Mouse (Mus musculus) erythroid progenitor cell, adult 5-6 weeks (primary cell): Measurements from ENCODE around the gene AU040320. TPM values are rescaled to one million over a fixed set of nuclear protein-coding genes. Genes with fewer than 3 reads are reported as not detected.
A peak's percentile ranks its signal among the peaks of the same experiment; 100 is the strongest.

ENCODE experiments used
- ATAC-seq: replicated peaks from 2 replicates; pipeline ENCODE4 v1.8.0; 2016; ENCODE audit warnings: moderate number of reproducible peaks, mild to moderate bottlenecking, moderate TSS enrichment, inconsistent platforms; ENCODE audit not compliant: poor library complexity, low FRiP score, severe bottlenecking
- total RNA-seq, 2 experiments: library from RNA; stranded (forward) in 1 of 2; stranded (reverse) in 1 of 2; fragments of 150-400 nt in 1 of 2; fragments of 186-747, 209-891 nt in 1 of 2; gene quantifications; 2 replicates each; pipeline versions ENCODE4 v1.2.3 to v1.2.4; 2015 to 2017; ENCODE audit warnings: low replicate concordance in 2 of 2

AU040320 gene
- total RNA-seq (2015; ENCODE audit: low replicate concordance) (11.3 and 24.5 TPM in 2 replicates), total RNA-seq (2017; ENCODE audit: low replicate concordance) (3.8 and 8.0 TPM in 2 replicates)

DNA sequence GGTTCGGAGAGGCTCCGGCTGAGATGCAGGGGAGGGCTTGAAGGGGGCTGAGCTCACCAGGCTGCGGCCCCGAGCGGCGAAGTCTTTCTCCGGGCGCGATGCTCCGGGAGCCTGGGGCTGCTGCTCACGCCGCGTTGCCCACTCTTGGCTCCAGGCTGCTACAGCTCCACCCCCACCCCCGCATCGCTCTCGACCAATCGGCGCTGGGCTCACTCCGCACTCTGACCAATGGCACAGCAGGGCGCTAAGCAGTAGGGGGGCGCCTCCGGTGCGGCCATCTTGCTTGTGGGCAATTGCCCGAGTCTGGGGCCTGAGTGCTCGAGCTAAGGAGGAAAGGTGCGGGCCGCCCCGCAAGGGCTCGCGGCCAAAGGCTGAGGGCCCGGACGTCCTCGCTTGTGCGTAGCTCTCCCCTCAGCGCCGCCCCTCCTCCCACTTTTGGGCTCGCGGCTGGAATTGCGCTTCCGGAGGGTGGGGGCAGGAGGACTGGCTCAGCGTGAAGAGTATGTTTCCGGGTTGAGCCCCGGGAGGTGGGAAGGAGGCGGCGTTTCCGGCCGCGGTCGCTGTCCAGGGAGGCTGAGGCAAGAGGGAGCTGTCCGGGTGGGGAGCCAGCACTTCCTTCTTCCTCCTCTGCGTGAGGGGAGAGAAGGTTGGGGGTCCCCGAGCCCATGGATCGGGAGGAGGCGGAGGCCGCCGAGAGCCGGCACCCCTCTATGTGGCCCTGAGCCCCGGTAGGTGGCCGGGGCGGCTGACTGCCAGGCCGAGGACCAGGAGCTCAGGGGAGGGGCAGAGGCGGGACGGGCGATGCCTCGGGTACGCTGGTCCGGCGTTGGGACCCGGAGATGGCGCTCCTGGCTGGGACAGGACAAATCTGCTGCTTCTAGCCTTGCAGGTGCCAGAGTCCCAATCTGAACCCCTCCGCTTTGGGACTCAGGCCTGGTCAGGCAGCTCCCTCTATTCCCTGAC is at the start of gene AU040320, which contains the start of gene Ncdn:
Gene AU040320 (plus strand): TSS at position 277 of the 963 bp plus-strand sequence.
Gene Ncdn (minus strand): TSS at position 171 of the 963 bp plus-strand sequence.
- ATAC-seq, result peak; percentile 96

DNA sequence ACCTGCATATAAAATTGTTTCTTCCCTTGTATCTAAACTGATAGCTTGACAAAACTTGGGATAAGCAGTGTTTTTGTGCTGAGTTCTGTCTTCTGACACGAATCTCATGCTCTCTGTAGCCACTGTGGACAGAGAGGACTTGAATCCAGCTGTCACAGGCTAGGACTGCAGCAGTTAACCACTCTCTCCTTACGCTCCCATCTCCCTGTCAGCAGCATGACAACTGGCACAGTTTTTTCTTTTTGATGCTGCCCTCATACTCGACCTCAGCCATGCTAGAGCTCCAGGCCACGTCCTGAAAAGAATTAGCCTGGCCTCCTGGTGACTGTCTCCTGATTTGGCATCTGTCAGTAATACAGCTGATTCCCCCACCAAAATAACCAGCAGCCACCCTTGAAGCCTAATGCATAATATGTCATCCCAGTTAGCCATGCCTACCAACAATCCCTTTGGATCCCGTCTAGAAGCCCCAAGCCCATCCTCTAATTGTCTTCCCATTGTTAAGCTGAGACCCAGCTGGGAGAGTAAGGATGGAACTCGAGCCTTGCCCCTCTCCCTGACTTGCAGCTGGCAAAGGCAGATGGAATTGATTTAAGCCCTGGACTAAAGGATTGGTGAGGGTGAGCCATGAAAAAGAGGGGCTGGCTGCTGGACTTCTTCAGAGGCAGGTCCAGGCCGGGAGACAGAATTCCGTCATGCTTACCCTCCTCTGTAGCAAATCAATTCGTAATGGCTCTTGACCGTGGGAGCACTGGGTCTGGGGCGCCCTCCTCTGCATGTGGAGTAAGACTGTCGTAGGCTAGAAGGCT is 46.5 kb upstream of the AU040320 start:
- ATAC-seq, result no peak

DNA sequence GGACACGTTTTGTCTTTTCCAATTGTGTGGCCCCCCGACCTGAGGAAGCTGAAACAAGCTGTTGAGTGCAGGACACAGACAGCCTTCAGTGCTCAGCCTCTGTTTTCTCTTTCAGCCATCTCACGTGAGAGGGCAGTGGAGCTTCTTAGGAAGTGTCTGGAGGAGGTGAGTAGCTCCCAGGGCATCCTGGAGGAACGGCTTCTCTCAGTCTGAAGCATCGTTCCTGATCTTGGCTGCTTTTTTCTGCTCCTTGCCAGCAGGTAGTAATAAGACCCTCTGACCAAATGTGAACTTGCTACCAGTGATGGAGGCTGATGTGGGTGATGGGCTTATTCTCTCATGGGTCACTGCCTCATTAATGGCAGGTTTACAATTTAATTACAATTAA is 45.9 kb upstream of the AU040320 start:
- ATAC-seq, result no peak

DNA sequence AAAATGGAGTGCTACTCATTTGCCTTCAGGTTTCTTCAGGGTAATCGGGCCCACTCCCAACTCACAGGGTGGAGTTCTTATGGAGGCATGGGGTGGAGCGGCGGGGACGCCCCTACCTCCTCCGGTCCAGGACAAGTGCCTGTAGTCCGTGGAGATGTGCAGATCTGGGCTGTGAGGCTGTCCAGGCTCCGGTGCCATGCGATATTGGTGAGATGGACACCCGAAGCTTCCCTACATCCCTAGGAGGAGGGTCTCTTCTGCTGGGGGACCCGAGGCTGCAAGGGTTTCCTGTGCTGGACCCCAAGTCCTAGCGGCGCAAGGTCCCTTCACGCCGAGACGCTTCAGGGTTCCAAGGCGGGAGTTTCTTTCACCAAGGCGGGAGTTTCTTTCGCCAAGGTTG is 21.2 kb upstream of the AU040320 start:
- no peak for ATAC-seq

DNA sequence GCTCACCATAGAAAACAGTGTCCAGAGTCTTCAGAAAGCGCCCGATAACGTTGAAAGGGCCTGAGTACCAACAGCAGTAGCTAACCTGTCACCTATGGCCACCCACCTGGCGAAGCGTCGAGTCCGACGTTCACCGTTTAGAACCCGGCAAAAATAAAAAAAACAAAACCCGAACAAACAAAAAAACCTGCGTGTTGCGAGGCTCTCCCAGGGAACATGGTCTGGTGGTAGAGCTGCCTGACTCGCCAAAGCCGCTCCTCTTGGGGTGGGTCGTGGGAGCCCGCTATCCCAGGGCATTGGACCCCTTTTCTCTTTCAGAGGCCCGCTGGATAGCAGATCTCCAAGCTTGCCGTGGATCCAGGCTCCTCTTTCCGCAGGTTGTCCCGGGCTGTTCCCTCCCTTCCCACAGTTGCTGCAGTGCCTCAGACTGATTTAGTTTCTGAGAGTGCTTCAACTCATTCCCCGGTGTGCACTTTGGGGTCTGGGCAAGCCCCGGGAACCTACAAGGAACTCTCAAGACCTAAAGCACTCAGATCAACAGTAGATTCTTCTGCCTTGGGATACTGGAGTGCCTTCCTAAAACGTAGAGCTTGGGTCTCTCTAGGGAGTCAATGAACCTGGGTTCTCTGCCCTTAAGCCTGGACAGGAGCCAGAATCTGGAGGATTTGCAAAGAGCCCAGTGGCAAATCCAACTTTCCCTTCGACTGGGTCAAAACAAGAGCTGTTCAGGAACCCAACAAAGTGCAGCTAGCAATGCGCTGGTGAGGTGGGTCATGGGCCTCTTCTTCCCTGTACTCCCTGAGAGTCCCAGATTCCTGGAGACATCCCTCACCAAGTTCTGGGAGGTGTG is 20.6 kb upstream of the AU040320 start:
- ATAC-seq, result no peak

DNA sequence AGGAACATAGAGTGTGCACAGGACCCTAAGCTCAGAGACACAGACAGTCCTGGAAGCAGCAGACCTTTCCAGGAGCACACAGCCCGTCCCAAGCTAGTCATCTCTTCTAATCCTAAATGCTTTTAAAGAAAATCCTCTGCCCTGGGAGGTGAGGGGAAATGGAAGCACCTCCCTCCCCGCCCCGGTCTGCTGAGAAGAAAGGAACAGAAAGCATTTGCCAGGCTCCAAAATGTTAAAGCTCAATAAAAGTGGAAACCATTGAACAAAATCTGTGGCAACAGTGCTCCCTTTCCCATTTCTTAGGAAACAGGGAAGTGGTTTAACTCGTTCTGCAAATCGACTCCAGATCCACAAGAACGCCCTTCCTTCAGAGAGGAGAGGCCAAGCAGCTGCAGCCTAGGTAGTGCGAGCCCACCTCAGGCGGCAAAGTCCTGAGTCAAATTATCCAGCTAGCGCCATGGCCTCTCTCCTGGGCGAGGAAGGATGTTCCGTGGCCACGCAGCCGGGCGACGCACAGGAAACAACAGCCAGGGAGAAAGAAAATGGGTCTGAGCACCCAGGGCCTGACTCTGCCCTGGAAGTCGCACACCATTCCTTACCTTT is 19.2 kb upstream of the AU040320 start:
- no peak for ATAC-seq

DNA sequence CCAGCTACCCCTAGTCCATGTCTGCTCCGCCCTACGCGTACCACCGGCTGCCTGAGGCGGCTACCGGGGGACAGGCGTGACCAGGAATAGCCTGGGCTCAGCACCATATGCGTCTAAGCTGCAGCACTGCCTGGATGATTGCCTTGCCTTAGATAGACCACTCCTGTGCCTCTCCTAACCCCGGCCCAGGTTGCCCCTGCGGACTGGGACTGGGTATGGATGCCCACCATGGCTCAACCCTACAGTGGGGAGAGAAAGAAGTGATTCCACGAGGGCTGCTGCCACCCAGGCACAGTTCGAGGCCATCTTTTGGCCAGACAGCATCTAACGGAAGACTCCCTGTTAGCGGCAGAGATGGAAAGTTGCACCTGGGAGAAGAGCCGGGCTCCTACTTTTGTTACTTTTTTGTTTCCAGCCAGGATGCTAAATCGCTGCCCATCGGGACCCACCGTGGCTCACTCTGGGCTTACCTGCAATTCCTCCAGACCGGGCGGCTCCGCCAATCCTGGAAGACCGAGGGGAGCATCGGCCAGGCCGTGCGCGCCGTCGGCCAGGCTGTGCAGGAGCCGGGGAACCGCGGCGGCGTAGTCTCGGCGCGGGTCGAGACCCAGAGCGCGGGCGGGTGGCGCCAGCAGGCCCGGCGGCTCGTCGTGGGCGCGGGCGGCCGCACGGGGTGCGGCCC is 18.5 kb upstream of the AU040320 start:
- no peak for ATAC-seq

DNA sequence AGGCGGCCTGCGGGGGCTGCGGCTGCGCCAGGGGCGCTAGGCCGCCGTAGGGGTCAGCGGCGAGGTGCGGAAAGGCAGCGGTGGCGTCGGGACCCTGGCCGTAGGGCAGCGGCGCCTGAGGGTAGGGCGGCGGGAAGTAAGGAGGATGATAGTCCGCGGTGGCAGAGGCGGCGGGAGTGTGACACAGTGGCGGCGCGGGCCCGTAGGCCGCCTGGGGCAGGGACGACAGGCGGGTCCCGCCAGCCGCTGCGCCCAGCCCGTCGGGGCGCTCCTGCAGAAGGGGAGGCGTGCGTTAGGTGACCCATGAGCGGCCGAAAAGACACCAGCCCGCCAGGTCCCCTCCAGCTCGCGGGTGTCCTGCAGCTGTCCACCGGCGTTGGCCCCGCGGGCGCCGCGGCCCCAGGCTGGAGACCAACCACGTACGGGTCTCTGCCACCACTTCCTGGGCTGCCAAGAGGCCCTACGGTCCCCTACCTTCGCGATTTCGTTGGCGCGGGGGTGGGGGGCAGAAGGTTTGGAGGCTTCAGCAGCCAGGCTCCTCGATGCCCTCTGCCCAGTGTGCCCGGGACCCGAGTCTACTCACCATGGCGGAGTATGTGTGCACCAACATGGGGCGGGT is 17.9 kb upstream of the AU040320 start:
- no peak for ATAC-seq

DNA sequence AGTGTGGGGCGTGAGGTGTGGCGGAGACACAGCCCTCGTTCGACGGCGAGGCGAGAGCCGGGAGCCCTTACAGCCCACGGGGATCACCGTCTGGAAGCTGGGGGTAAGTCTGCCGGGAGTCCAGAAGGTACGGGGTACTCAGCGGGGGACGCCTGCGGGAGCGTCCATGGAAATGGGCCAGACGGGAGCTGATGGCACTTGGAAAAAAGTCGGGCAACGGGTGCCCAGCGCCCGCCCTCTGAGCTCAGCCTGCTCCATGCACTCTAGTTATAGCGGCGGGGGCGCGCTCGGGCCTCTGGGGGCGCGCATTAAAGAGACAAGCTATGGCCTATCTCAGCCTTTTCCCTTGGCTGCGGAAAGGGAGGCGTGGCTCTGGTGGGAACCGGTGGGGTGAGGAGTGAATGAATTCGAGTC is 17.3 kb upstream of the AU040320 start, which contains the start of gene Tfap2e:
Gene Tfap2e (minus strand): TSS at position 240 of the 414 bp plus-strand sequence.
- no peak for ATAC-seq

DNA sequence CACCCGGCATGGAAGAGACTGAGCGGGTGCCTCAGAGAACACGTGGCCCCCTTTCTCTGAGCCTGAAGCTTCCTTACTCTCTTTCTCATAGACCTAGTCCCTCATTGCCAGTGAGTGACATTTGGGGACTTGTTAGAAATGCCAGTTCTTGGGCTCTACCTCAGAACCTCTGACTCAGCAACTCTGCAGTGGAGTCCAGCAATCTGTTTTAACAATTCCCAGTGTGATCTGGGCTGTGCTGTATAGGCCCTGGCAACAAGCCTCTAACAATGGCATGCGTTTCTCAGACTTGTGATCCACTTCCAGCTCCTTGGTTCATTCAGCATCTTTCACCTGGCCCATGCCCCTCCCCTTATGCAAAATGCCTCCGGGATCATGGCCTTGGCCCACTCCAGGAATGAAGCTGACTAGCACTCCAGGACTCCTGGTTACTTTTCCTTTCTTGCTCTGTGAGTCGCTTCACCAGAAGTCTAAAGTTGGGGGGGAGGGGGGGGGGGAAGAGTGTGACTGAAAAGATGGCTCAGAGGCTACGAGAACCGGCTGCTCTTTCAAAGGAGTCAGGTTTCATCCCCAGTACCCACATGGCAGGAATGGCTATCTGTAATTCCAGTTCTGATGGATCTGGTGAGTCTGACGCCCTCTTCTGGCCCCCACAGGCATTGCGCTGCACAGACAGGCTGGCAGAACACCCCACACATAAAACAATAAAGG is 13.2 kb upstream of the AU040320 start:
- no peak for ATAC-seq

DNA sequence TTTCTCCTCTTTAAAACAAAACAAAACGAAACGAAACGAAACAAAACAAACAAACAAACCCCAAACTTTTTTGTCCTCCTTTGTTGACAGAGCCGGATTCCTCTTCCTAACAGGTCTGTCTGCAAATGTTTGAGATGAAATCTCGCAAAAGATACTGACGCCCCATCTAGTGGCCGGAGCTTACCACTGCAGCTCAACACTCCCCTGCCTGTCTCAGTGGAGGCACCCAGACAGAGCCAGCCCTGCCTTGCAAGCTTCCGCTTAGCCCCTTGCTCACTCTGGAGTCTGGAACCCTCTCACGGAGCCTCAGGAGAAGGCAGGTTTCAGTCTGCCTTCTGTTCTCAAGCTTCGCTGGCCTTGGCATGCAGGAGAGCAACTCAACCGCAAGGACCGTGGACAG is 11.9 kb upstream of the AU040320 start:
- ATAC-seq, result peak; percentile 65; the same call in 1 of the 2 replicates

DNA sequence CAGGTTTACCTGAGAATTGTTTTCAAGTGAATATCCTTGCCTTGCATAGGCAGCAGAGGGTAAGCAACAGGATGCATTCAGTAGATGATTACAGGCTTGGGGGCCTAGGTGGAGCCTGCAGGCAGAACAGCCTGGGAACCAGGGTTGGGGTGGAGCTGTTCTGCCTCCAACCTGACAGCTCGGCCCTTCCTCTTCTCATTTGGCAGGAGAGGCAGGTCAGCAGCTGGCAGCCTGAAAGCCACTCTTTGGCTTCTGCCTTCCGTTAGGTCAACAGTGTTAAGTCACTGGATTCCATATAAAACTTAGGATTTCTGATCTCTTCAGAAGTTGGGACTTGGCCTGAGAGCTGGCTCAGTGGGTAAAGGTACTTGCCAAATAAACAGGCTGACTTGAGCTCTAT is 10.4 kb upstream of the AU040320 start:
- ATAC-seq, result no peak

DNA sequence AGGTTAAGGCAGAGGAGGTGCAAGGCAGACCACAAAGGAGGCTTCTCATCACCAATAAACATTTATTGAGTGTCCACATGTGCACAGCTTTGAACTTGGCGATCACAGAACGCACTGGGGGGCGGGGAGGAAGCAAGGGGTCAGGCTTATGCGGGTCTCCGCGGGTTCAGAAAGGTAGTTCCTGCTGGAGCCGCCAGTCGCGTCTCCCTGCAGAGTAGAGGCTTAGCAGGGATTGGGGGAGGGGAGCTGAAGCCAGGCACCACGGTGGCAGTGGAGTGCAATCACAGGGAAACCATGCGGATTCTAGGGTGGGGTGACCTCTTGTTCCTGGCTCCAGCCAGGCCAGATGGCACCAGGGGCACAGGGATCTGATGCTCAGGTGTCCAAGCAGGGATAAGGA is 9.6 kb upstream of the AU040320 start:
- no peak for ATAC-seq

DNA sequence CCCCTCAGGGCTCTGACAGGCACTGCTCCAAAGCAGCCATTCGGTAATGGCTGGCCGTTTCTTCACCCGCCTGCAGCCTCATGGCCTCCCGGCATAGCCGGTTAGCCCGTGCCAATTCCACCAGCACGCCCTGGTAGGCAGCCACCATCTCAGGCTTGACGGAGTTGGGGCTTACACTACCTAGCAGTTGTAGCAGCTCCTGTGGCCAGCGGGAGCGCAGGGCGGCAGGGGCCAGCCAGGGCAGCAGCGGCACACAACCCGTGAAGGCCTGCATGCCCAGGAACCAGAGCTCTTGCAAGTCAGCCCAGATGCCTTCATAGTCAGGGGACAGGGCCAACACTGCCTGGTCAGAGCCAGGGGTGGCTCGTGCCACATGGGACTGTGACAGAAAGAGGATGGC is 8.5 kb upstream of the AU040320 start:
- no peak for ATAC-seq

DNA sequence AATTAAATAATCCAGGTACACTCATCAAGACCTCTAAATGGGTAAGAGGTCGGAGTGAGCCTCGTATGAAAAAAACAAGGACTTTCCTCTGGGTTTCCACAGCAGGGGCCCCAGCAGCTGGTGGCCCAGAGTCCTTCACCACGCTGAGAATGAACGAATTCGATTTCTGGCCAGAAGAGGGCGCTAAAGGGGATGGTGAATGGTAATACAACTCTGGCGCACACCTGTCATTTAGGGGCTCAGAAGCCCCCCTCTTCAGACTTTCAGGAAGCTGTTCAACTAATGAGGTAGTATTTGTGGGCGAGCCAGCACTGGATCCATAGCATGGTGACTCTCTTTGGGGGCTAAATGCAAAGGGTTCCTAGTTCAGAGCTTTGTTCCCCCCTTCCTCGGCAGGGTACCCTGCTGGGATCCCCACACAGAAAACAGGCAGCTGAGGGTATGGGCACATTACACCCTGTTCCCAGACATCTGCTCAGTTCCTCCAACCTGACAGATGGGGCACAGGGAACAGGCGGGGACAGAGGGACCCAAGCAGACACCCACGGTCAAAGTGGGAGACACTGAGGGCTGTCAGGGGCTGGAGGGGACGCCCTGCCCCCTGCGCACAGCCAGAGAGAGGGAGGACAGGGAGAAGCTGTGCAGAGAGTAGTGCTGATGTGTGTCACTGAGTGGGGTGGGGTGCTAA is 7.7 kb upstream of the AU040320 start:
- 0 out of 2 replicates have a peak, but pooled peaks have one; percentile 36 for ATAC-seq

DNA sequence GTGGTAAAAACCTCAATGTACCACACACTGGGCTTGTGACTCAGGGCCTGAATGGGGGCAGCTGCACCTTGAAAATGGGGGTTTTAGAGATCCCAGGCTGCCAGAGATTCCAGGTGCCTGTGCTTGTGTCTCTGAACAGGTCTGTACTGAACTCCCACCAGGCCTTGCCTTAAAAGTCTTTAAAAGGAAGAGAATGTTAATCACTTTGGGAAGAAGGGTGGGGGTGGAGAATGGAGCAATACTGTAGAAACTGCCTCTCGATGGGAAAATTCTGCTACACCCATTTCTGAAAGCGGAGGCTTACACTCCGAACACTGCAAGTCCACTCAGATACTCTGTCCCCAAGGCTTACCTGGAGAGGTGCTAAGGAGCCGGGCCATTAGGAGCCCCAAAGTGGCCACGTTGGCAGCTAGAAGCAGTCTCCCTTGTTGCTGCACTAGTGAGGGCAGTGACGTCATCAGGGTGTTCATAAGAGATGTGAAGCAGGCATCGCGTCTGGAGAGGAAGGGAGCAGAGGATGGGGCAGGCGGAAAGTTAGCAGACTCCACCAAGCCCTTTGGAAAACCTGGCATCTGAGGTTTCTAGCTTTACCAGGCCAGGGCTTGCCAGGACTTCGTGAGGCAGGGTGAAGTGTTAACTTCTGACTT is 7.0 kb upstream of the AU040320 start:
- ATAC-seq, result no peak
